ENCODE assay signal across 10 mouse cellular contexts in genomic region chr6:142545132-142545531, GRCm38 (mm10). TPM values are rescaled to one million over a fixed set of nuclear protein-coding genes. Genes with fewer than 3 reads are reported as not detected.
DNase-seq lines count a peak whose midpoint lies in the region; ATAC-seq and TF ChIP-seq lines count a peak whose summit lies in the region.
"Had no signal": no experiment of that assay in that cellular context is flagged by ENCODE, and none has a peak within 500 bp of the region (broad histone marks: within the 10 kb centered on the region; RNA-seq: fewer than 3 reads in every experiment).

No protein-coding gene starts in this region.

- H3K9ac ChIP-seq in embryonic facial prominence, embryonic 11.5 days (replicated peaks; ENCODE audit: low read length) = no peak overlapping the region
- H3K9ac ChIP-seq in hindbrain, embryonic 11.5 days (ENCODE audit: low read depth, low read length) = no peak overlapping the region

- no peaks in the 10 kb centered on the region for H3K4me1 ChIP-seq in kidney, adult 2 months (ENCODE audit: control insufficient read depth, insufficient read depth, low read length)
- no peaks in the 10 kb centered on the region for H3K4me1 ChIP-seq in embryonic facial prominence, embryonic 11.5 days (ENCODE audit: control insufficient read depth, insufficient read depth, low read length)
- no peaks in the 10 kb centered on the region for H3K4me1 ChIP-seq in hindbrain, embryonic 11.5 days (replicated peaks; ENCODE audit: control insufficient read depth, insufficient read depth, low read length)
- H3K4me1 ChIP-seq in midbrain, embryonic 10.5 days = no peaks in the 10 kb centered on the region

- ATAC-seq in embryonic facial prominence, embryonic 11.5 days (replicated peaks; ENCODE audit: insufficient number of reproducible peaks, low FRiP score, low TSS enrichment, low read depth) = no peak
- no peak for ATAC-seq in hindbrain, embryonic 11.5 days (ENCODE audit: low FRiP score)

- H3K27me3 ChIP-seq in kidney, adult 2 months (replicated peaks; ENCODE audit: control insufficient read depth, insufficient read depth, low read length) = no peaks in the 10 kb centered on the region
- no peaks in the 10 kb centered on the region for H3K27me3 ChIP-seq in embryonic facial prominence, embryonic 11.5 days (ENCODE audit: control insufficient read depth, insufficient read depth, low read length)
- no peaks in the 10 kb centered on the region for H3K27me3 ChIP-seq in hindbrain, embryonic 11.5 days (ENCODE audit: control insufficient read depth, insufficient read depth, low read length)
- no peaks in the 10 kb centered on the region for H3K27me3 ChIP-seq in midbrain, embryonic 10.5 days (ENCODE audit: low read depth, poor library complexity, severe bottlenecking)
- H3K27me3 ChIP-seq: CH12.LX had no signal

- no peak overlapping the region; the same call in 1 of the 2 replicates for H3K27ac ChIP-seq in kidney, adult 2 months (ENCODE audit: insufficient read depth, low read depth, low read length)
- H3K27ac ChIP-seq in embryonic facial prominence, embryonic 11.5 days (replicated peaks; ENCODE audit: low read depth, low read length) = no peak overlapping the region
- H3K27ac ChIP-seq in hindbrain, embryonic 11.5 days (ENCODE audit: low read depth, low read length) = no peak overlapping the region
- H3K27ac ChIP-seq in midbrain, embryonic 10.5 days (replicated peaks) = no peak overlapping the region

- no peak overlapping the region for H3K4me3 ChIP-seq in kidney, adult 2 months (ENCODE audit: insufficient read depth, low read depth, low read length)
- no peak overlapping the region for H3K4me3 ChIP-seq in embryonic facial prominence, embryonic 11.5 days (ENCODE audit: low read depth, low read length)
- no peak overlapping the region for H3K4me3 ChIP-seq in hindbrain, embryonic 11.5 days (ENCODE audit: low read depth, low read length)
- peak overlapping the region; percentile 17; the same call in 1 of the 2 replicates for H3K4me3 ChIP-seq in midbrain, embryonic 10.5 days
- H3K4me3 ChIP-seq: myocyte had no signal

- no peaks in the 10 kb centered on the region for H3K36me3 ChIP-seq in kidney, adult 2 months (ENCODE audit: control insufficient read depth, insufficient read depth, low read length)
- no peaks in the 10 kb centered on the region for H3K36me3 ChIP-seq in embryonic facial prominence, embryonic 11.5 days (replicated peaks; ENCODE audit: control insufficient read depth, insufficient read depth, low read depth, low read length)
- H3K36me3 ChIP-seq in hindbrain, embryonic 11.5 days (ENCODE audit: control insufficient read depth, insufficient read depth, low read length) = no peaks in the 10 kb centered on the region
- H3K36me3 ChIP-seq in midbrain, embryonic 10.5 days = no peaks in the 10 kb centered on the region

- 53% methylated on average over 14 of the region's 14 CpGs for WGBS in kidney, adult 2 months
- 47% methylated on average over 14 of the region's 14 CpGs for WGBS in embryonic facial prominence, embryonic 11.5 days
- 52% methylated on average over 14 of the region's 14 CpGs for WGBS in hindbrain, embryonic 11.5 days
- 49% methylated on average over 14 of the region's 14 CpGs for WGBS in midbrain, embryonic 10.5 days

- H3K4me2 ChIP-seq in embryonic facial prominence, embryonic 11.5 days (ENCODE audit: low read depth, low read length) = no peak overlapping the region
- H3K4me2 ChIP-seq in hindbrain, embryonic 11.5 days (replicated peaks; ENCODE audit: low read depth, low read length) = peak overlapping the region; percentile 20; the same call in 1 of the 2 replicates

- H3K9me3 ChIP-seq in embryonic facial prominence, embryonic 11.5 days (replicated peaks; ENCODE audit: control insufficient read depth, low read length) = no peaks in the 10 kb centered on the region
- H3K9me3 ChIP-seq in hindbrain, embryonic 11.5 days (ENCODE audit: control insufficient read depth, low read length) = no peaks in the 10 kb centered on the region
- H3K9me3 ChIP-seq in midbrain, embryonic 10.5 days (replicated peaks) = no peaks in the 10 kb centered on the region

- no peak for TF ChIP-seq CTCF in kidney, adult 2 months (conservative IDR thresholded peaks at IDR 0.05; ENCODE audit: insufficient read depth, insufficient read length, low read depth, low read length)

- no peak for TF ChIP-seq POLR2A in kidney, adult 2 months (IDR thresholded peaks at IDR 0.05; ENCODE audit: low read depth, low read length)

- DNase-seq in kidney, adult 2 months = peak; percentile 34
- no peak for DNase-seq in kidney, adult 8-10 months
- peak; percentile 54 for DNase-seq in embryonic facial prominence, embryonic 11.5 days (ENCODE audit: low spot score)
- DNase-seq in hindbrain, embryonic 11.5 days (ENCODE audit: low spot score) = no peak
- DNase-seq in midbrain, embryonic 10.5 days (ENCODE audit: low spot score) = no peak
- no peak for DNase-seq in layer of hippocampus, postnatal 10 days (ENCODE audit: low spot score in 2 of 2)
- DNase-seq in urinary bladder, adult 18-20 months (ENCODE audit: low spot score in 2 of 2) = no peak
- no peak for DNase-seq in ovary, postnatal 14 days (ENCODE audit: low spot score)

RNA-seq across cellular contexts. Expression of gene Kcnj8, which starts 26.3 kb away (rescaled TPM):
- 9.4 TPM in 2 replicates for polyA plus RNA-seq in kidney, adult 2 months (2012; rRNA removed)
- 2.8 and 3.2 TPM in 2 replicates for polyA plus RNA-seq in embryonic facial prominence, embryonic 11.5 days (2014; fragmentation: Nextera tagmentation; extraction: Ambion mirVana)
- 4.1 and 4.8 TPM in 2 replicates for polyA plus RNA-seq in hindbrain, embryonic 11.5 days (2014; fragmentation: Nextera tagmentation; extraction: Ambion mirVana)
- polyA plus RNA-seq in midbrain, embryonic 10.5 days (2016; fragmentation: Nextera tagmentation; extraction: Ambion mirVana) = 2.2 and 5.2 TPM in 2 replicates
- 1 to 10 TPM; 4.6 to 5.0 TPM for total RNA-seq in layer of hippocampus, postnatal 10 days (2021)
- total RNA-seq: CH12.LX had no signal

RNA-seq across cellular contexts. Expression of gene Ldhb, which starts 37.4 kb away (rescaled TPM):
- polyA plus RNA-seq in kidney, adult 2 months (2012; rRNA removed) = 2,043 and 2,340 TPM in 2 replicates
- 486 and 515 TPM in 2 replicates for polyA plus RNA-seq in embryonic facial prominence, embryonic 11.5 days (2014; fragmentation: Nextera tagmentation; extraction: Ambion mirVana)
- polyA plus RNA-seq in hindbrain, embryonic 11.5 days (2014; fragmentation: Nextera tagmentation; extraction: Ambion mirVana) = 388 and 406 TPM in 2 replicates
- polyA plus RNA-seq in midbrain, embryonic 10.5 days (2016; fragmentation: Nextera tagmentation; extraction: Ambion mirVana) = 324 and 380 TPM in 2 replicates
- 100 to 1,000 TPM; 323 to 334 TPM for total RNA-seq in layer of hippocampus, postnatal 10 days (2021)

Comparison
In these comparisons a context has a peak if more than half of its experiments do, and no peak if none do; other contexts are left out.
1. DNase-seq: peak in kidney, adult 2 months (single experiment) and embryonic facial prominence, embryonic 11.5 days (single experiment); none in kidney, adult 8-10 months (0 of 2), hindbrain, embryonic 11.5 days (single experiment), midbrain, embryonic 10.5 days (single experiment), layer of hippocampus, postnatal 10 days (0 of 2), urinary bladder, adult 18-20 months (0 of 2) and ovary, postnatal 14 days (single experiment).